Mouse (Mus musculus): ENCODE results near the gene Elf4.
"Not testable (repeated sequence)": the region's sequence is repeated elsewhere in the genome, so short reads cannot be mapped to it uniquely, and the experiment has no call there.

The Elf4 gene

GRCm38 (mm10) chrX:48436082-48436481 lies 26.9 kb downstream of the Elf4 start:
- DNase-seq (ENCODE audit: low spot score) = not testable (repeated sequence)

DNA sequence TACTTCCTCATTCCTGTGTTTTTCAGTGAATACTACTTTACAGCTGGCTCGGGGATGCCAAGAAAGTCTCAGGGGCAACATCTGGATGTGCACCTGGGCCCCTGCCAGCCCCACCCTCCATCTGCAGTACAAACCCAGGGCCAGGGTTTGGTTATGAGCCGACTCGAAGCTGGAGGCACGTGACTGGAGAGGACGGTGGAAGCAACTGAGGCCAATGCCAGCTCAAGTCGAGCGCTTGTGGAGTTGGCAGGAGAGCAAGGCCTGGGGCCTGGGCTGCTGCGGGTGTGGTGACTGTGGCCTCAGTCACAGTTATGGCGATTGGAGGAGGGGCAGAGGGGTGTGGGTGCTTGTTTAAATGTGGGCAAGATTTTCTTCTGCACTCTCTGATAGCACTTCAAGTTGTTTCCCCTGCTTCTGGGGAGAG lies 27.4 kb downstream of the Elf4 start:
- no peak for DNase-seq (ENCODE audit: low spot score)

DNA sequence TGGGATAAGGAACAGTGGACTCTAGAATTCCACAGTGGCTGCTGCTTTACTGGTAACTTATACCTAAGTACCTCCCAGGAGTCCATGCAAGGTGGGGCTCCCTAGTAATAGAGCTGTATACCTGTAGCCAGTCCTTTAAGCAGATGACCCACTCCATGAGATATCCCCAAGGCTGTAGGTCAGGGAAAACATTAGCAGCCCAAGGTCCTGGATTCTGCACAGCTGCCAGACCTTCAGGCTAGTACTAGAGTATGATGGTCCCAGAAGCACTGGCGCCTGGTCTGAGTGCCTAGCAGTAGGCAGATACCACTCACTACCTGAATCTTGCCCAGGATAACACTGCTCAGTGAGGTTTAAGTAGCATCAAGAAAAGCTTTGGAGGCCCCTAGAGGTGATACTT lies 28.7 kb downstream of the Elf4 start:
- no peak for DNase-seq (ENCODE audit: low spot score)

DNA sequence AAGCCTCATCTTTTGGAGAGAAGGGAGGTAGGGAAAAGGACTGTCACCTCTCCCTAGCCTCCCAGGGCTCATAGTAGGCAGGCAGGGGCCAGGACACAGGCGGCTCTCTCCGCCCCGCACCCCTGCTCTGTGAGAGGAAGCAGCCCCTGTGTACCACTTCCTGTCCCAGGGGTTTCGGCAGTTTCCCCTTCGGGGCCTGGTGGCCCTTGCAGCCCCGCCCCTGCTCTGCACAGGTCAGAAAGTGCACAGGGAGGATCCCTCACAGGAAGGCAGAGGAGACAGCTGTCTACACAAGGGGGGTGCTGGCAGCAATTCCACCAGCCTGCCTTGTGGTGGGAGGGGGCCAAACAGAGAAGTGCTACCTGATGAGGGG lies 29.4 kb downstream of the Elf4 start:
- DNase-seq (ENCODE audit: low spot score) = no peak

DNA sequence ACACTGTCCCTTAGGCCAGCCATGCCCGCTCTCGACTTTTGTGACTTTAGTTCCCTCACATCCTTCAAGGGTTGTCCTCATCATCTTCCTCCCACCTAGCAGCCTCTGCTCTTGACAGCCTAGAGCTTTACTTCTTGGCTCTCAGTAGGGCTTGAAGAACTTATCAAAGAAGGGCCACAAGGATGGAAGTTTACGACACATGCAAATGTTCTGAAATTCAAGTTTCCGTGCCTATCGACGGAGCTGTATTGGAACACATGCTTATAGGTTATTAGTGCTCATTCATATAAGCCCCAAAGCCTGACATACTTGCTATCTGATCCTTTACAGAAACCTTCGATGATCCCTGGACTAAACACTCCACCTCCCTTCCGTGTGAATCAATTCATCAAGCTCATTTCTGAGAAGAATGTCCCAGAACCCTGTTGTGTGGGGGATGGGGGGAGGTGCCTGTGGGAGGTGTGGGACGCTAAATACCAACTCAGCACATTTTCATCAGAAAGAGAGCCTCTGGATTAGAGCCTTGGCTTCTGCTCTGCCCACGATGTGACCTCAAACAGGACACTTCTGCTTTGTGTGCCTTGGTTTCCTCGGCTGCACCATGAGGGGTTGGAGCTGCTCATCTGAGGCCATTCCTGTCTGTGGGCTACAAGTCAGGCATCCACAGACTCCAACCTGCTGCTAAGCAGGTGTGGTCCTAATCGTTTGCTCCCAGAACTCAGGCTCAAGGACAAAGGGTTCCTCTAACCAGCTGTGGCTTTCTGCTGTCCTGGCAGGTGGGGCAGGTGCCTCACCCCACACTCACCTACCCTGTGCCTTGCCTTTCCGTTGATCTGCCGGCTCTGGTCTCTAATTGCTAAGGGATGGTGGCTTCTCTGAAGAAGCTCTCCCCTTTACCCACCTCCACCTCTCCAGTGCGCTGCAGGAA lies 30.1 kb downstream of the Elf4 start:
- DNase-seq (ENCODE audit: low spot score) = no peak

GRCm38 (mm10) chrX:48429538-48429937 lies 33.4 kb downstream of the Elf4 start:
- no peak for DNase-seq (ENCODE audit: low spot score)

DNA sequence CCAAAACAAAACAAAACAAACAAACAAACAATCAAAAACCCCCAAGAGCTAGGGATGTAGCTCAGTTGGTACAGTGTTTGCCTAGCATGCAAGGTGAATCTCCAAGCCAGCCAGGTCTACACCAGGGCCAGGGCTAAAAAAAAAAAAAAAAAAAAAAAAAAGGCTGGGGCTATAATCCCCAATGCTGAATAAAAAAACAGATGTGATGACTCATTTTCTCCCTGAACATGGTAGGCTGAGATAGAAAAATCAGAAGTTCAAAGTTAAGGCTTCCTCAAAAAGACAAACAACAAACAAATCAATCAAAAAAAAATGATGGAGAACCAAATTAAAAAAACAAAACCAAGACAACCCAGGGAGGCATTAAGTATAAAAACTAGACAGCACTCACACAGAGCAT lies 33.8 kb downstream of the Elf4 start:
- DNase-seq (ENCODE audit: low spot score) = no peak

DNA sequence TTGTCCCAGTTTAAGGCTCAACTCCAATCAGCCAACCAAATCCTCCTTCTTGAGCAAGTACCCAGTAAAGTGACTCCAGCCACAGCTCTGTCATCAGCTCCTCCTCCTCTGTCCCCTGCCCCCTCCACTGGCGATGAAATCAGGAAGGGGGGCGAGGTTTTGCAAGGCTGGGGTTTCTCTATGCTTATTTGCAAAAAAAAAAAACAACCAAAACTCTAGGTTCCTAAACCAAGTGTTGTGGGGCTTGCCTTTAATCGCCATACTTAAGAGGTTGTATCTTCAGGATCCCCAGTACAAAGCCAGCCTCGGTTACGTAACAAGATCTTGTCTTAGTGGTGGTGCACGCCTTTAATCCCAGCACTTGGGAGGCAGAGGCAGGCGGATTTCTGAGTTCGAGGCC lies 34.3 kb downstream of the Elf4 start:
- DNase-seq (ENCODE audit: low spot score) = no peak

DNA sequence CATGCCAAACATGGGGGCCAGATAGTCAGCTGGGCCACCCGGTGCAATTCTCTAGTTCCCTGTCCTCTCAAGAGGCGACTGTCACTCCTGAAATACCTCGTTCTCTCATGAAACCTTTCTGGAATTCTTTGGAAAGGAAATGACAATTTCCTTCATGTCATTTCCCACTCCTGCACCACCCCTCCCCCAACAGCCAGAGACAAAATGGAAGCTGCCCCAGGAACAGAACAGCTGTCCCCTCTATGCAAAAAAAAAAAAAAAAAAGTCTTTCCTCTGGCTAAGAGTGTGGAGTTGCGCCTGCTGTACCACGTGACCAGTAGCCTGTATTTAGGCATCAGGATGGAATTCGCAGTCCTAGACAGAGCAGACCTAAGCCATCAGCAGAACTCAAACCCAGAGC lies 34.7 kb downstream of the Elf4 start:
- DNase-seq (ENCODE audit: low spot score) = no peak

- no peak for DNase-seq (ENCODE audit: low spot score)
Measured at GRCm38 (mm10) chrX:48425280-48425679, 37.7 kb downstream of the Elf4 start.

GRCm38 (mm10) chrX:48424583-48424982 lies 38.3 kb downstream of the Elf4 start:
- no peak for DNase-seq (ENCODE audit: low spot score)

GRCm38 (mm10) chrX:48423671-48424070 lies 39.3 kb downstream of the Elf4 start:
- DNase-seq (ENCODE audit: low spot score) = no peak

- peak; percentile 57 for DNase-seq (ENCODE audit: low spot score)
Measured at GRCm38 (mm10) chrX:48422986-48423385, 39.9 kb downstream of the Elf4 start.

DNA sequence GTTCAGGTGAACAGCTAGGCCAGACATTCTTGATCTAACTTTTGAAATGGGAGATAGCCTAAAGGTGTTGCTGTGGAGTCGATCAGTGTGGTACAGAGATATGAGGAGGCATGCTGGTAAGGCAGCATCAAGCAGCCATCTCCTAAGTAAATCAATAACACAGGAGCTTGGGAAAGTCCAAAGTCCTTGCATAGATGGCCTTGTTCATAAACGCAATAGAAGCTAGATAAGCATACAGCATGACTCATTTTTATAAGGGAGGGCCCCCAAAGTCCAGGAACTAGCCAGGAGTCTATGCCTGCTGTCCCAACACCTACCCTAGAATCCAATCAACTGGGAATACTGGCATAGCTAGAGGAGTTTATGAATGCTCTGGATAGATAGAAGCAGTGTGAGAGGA lies 44.5 kb downstream of the Elf4 start:
- no peak for DNase-seq (ENCODE audit: low spot score)

DNA sequence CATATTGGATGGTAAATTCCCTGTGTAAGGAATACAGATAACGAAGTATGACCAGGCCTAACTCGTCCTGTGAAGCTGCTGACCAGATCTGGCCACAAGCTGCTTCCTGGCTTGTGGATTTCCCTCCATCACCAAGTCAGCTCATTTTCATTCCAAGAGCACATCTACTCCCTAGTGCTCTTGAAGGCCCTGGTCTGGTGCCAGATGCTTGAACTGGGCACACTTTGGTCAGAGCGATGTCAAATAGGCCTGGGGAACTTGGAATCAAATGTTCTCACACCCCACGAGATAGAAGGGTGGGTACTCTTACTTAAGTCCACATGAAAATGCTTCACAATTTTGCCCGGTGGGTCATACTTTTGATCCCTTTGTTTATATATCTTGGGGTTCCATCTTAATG lies 48.6 kb downstream of the Elf4 start:
- DNase-seq (ENCODE audit: low spot score) = no peak

DNA sequence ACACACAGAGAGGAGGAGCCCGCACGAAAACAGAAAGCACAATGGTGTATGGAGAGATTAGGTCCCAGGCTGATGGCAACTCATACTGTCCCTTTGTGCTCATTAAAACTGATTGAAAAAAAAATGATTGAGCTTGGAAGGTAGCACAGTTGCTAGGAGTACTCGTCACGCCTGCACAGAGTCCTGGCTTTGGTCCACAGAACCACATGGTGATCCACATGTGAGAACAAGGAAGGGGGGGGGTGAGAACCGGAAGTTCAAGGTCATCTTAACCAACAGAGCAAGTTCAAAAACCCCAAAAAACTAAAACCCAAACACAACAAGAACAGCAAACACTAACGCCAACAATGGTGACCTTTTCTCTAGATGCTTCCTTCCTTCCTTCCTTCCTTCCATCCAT lies 50.3 kb downstream of the Elf4 start:
- no peak for DNase-seq (ENCODE audit: low spot score)

DNA sequence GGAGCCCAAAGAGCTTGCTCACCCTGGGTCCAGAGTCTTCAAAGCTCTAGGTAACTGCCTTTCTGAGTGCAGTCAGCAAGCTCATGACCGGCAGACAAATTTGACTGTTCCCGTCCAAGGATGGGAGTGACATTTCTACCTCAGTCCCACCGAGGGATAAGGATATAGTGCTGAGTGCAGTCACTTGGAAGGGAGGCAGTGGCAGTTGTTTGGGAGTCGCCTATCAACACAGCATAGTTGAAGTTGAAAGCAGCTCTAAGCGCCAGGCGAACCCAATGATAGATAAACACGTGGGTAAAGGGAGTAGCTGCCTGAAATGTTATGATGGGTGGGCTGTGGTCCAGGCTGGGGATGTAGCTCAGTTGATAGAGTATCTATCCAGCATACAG lies 52.5 kb downstream of the Elf4 start:
- no peak for DNase-seq (ENCODE audit: low spot score)

- peak; percentile 86 for DNase-seq (ENCODE audit: low spot score)
Measured at GRCm38 (mm10) chrX:48409611-48410387, 53.1 kb downstream of the Elf4 start.

DNA sequence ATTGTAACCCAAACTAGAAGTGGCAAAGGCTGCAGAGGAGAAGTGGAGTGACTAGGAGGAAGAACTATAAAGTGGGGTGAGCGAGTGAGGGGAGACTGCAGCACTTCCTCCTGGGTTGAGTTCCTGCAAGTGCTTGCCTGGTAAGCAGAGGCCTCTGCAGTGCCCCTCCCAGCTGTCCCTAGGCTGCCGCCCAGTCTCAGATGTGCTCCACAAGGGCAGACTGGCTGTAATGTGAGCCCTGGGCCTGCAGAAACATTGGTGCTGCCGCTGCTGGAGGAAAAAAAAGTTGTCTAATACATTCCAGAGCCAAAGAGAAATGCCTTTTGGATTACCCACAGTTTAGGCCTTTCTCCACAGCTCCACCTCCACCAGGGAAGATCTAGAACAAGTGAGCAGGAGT lies 57.8 kb downstream of the Elf4 start:
- no peak for DNase-seq (ENCODE audit: low spot score)

DNA sequence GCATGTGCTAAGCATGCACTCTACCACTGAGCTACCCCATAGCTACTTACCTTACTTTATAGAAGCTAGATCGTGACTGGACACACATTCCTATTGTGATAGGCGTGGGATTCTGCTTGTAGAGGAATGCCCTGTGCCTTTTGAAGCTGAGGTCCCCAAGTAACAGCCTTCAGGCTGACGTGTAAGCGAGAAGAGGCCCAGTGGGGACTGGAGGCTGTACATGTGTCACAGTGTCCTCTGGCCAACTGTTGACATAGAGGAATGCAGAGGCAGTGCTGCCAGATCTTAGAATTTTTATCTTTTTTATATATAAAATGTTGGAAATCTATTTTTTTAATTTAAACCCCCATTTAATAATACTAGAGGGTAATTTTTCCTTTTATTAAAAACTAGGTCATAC lies 62.9 kb downstream of the Elf4 start:
- no peak for DNase-seq (ENCODE audit: low spot score)

DNA sequence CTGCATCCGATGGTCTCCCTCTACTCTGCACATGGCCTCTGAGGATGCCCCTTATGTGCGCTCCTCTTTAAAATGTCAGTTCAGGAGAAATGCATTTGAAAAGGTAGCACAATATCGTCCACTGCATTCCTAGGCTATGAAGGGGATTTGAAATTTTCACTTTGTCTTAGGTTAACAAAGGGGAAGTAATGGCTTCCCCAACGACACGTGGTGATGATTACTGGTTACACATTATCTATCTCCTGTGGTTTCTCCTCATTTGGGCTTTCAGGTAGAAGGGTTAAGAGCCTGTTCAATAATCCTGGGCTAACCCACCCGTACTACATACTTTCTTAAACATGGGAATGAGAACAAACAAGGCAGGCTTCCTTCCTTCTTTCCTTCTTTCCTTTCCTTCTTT lies 73.6 kb downstream of the Elf4 start:
- DNase-seq (ENCODE audit: low spot score) = no peak

DNA sequence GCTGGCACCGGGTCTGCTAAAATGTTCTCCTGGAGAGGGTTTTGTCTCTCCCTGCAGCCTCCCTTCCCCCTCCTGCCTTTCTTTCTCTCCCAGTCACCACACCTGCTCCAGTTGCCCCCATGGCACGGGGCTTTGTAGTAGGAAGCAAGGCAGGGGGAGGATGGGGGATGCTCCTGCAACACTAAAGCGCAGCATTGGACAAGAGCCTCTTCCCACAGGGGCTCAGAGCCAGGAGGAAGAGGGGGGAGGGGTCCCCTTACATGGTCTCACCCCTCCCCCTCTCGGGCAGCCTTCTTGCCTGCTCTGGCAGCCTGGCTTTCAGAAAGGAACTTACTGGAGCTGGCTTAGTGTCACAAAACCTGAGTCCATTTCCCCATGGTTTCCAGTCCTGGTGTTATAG lies 77.0 kb downstream of the Elf4 start:
- DNase-seq (ENCODE audit: low spot score) = no peak

GRCm38 (mm10) chrX:48383643-48384042 lies 79.3 kb downstream of the Elf4 start:
- DNase-seq (ENCODE audit: low spot score) = peak; percentile 50
